Mouse (Mus musculus) mouse embryonic stem cell (cell line): ENCODE data around the gene Mrps5.

Source experiments
- in situ Hi-C, 2 experiments: fragments of 300-500 bp; cut with MboI; formaldehyde crosslinking; loops; 1 replicate in 1 of 2; 3 replicates in 1 of 2; pipeline ENCODE4 v1.14.3; 2019 to 2020; ENCODE audit warnings: low sequenced_read_pairs in 2 of 2, low pct_unique_long_range_greater_than_20kb in 1 of 2, mixed read lengths in 1 of 2; ENCODE audit not compliant: unreplicated experiment in 1 of 2

Gene Mrps5

DNA sequence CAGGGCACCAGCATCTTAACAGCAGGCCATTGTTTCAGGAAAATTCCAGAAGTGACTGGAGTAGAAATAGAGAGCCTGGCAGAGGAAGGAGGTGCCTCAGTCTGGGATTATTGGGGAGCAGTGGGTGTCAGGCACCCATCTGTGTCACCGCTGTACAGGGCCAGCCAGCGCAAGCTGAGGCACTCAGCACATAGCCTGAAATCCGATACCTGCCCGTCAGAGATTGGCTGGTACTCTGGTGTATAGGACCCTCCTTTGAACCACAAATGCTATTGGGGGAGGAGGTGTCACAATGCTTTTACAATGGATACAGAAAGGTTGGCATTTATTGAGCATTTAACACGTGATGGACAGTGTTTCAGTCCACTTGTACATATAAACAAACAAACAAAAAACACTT, 22.0 kb downstream of the Mrps5 start:
- in situ Hi-C loops, result no loop called here

DNA sequence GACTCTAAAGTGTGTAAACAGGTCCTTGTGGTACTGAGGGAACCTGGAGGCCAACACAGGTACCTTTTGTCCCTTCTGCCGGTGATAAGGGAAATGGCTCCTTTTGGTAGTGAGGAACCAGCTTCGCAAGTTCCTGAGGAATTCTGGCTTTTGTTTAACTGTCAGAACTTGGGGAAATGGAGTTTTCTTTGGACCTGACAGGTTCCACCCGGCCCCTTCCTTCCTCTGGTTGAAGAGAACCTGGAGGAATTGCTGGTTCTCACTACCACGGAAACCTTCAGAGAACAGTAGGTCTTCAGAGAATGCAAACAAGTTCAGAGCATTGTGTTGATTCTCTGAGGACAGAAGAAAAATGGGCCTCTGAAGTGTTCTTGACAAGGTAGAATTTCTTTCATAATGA, 24.4 kb downstream of the Mrps5 start:
- in situ Hi-C loops, result no loop called here

DNA sequence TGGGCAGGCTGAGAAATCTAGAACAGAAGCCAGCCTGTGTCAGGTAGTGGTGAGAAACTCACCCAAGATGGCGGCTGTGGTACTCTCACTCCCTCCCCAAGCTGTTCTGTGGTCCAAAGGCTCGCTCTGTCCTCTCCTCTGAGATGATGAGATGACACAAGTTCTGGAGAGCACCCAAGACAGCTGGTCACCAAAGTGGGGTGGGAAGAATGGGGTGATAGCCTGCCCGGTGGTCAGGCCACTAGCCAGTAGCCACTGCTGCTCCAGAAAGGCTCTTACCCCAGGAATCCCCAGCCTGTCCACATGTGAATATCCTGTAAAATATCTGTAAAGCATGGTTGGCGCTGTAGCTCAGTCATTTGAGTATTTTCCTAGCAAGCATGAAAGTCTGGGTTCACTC, 25.3 kb downstream of the Mrps5 start:
- in situ Hi-C loops, result no loop called here

DNA sequence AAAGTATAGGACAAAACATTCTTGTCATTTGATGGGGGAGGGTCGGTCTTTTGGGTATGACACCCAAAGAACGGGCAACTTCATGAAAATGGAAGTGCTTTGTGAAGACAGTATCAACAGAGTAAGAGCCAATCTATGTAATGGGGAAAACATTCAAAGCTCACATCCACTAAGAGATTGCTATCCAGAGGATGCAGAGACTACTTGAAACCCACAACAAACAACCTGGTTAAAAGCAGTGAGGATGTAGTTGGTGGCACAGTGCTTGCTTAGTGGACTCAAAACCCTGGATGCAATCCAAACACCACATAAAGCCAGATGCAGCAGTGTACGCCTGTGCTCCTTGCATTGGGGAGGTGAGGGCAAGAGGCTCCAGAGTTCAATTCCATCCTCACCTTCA, 32.3 kb downstream of the Mrps5 start:
- in situ Hi-C loops, result no loop called here

DNA sequence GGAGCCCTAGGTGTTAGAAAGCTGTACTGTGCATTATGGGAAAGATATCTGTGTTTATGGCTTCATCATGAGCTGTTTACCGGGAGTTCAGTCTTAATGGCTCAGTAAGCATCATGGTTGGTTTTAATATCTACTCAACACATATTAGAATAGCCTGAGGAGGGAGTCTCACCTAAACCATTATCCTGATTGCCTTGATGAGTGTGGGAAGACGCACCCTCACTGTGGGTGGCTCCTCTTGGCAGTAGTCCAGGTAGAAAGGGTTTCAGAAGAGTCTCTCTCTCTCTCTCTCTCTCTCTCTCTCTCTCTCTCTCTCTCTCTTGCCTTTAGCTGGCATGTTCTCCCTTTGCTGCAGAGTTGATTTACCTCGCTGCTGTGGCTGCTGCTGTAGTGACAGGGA, 35.0 kb downstream of the Mrps5 start:
- in situ Hi-C loops, result no loop called here

DNA sequence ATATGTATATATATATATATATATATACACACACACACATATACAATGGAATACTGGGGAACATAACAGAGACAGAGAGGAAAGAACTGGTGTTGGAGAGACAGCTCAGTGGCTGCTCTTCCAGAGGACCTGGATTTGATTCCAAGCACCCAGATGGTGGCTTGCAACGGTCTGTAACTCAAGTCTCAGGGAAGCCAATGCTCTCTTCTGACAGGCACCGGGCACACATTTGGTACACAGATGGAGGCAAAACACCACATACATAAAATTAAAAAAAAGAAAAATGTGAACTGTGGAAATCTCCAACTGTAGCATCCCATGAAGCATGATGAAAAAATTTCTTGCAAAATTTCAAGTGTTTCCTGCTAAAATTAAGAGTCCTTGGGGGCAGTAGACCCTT, 37.8 kb downstream of the Mrps5 start:
- in situ Hi-C loops, result no loop called here

DNA sequence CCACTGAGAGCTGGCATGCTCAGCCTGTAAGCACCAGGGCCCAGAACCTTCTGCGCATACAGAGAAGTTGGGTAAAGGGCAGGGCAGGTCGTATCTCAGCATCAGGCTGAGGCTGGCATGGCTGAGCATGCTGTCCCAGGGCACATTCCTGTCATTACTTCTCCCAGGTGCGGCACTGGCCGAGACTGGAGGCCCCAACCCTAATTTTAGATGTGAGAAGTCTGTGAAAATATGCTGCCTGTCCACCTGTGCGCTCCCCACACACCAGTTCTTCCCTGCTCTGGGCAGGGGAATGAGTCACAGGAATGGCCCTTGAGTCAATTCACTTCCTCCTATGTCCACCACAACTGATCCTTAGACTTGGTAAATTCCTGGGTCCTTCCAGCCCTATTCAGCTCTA, 38.6 kb downstream of the Mrps5 start:
- in situ Hi-C loops, result no loop called here

DNA sequence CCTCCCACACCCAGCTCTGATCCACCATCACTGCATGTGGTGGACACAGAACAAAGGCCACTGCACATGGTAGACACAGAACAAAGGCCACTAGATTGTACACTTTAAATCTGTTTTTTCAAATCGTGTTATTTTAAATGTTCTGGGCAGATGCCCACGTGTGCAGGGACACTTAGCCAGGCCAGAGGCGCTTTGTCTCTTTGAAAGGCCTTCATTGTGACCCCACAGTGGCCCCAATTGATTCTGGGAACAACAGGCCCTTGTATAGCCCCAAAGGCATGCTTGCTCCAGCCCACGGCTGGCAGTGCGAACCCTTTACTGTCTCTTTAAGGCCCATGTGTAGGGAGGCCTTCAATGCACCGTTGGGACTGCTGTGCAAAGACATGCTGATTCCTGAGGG, 40.3 kb downstream of the Mrps5 start:
- in situ Hi-C loops, result no loop called here

DNA sequence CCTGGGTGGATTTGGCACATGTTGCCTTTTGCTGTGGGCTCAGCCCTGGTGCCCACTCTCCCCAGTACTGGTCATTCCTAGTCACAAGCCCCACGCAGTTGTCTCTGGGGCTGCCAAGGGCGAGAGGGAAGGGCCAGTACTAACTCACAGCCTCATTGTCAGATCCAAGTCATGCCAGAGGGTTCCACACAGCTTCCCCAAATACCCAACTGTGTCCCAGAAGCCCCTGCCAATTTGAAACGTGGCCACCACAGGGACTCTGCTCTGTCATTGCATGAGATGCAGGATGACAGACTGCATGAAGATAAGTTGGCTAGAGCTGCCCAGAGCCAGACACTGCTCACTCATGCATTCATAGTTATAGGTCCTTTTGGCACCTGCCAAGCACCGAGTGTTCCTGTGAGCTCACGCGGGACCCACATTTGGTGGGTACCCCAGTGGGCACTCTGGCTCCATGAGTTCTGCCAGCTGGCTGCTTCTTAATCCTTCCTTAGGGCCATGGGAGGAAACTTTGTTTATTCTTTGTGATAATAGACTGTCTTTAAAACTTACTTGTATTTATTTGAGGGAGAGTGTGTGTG, 41.1 kb downstream of the Mrps5 start:
- in situ Hi-C loops, result no loop called here

DNA sequence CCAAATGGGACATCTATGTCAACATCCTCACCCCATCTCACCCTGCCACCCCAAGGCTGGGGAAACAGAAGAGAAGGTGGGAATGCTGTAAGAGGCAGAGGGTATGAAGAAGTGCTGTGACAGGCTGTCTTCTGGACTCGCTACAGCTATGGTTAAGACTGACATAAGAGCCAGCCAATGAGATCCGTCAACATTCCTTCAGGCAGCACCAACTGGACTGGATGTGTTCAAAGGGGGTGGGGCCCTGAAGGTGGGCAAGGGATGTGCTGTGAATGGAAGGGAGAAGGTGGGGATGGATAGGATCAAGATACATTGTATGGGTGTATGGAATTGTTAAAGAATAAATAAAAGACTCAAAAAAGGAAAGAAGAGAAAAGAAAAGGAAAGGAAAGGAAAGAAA, 45.6 kb downstream of the Mrps5 start:
- in situ Hi-C loops, result no loop called here

DNA sequence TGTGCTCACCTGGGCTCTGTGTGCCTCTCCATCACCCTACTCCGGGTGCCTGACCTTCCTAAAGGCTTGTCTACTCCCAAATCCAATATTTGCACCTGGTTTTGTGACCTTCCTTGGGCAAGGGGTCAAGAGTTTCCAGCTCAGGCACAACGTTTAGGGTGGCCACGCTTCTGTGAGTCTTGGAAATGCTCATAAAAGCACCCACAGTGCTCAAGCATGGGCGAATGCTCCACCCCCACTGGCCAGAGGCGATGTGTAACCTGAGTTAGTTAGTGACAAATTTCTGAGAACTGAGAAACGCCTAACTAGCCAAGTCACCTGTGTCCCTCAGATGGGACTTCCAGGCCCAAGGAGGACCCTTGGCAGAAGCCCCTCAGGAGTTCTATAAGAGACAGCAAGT, 48.6 kb downstream of the Mrps5 start:
- in situ Hi-C loops, result no loop called here

DNA sequence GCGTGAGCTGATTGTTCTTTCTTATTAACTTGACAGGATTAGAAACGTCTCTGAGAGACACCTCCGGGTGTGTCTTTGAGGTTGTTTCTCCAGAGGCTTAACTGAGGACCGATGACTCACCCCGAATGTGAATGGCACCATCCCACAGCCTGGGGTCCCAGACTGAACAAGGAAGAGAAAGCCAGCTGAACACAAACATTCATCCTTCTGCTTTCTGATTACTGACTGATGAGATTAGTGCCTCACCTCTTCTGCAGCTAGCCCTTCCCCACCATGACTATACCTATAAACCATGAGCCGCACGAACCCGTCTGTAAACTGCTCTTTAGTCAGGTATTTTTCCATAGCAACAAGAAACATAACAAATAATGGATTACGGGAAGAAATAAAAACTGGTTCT, 52.0 kb downstream of the Mrps5 start:
- in situ Hi-C loops, result no loop called here

DNA sequence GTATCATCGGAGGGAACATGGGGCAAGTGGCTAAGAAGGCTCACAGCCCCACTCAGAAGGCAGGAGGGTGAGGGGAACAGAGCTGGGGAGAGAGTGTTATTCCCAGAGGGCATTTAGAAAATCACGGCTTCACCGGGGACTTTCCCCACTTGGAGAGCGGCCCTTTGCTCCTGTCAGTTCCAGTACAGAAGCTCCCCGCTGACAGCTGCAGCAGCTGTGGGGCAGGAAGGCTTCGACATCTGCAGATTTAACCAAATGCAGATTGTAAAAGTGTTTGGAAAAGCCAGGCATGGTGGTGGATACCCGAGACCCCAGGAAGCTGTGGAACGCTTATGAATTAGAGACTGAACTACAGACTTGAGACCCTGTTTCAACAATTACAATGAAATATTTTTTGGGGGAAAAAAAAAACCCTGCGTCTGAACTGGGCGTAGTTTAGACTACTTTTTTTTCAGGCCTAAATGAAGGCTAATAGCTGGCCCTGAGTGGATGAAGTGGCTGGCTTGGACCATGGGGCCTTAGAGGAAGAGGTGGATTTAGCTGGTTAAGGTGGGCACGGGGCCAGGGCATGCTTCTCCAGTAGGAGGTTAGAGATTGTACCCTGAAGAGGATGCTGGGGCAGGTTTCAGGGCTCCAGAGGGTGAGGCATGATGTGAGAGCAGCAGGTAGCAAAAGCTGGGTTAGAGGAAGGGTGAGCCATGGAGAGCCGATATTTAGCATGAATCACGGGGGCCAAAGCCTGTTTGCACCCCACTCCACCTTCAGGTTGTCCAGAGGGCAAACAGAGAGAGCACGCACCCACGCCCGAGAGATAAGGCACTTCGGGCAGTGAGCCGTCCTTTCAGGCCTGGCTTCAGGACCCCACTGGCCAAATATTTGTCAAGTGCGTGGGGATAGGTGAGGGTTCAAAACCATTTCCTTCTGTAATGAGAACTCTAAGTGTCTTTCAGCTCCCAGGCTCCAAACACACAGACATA, 57.0 kb downstream of the Mrps5 start:
- in situ Hi-C loops, result no loop called here

DNA sequence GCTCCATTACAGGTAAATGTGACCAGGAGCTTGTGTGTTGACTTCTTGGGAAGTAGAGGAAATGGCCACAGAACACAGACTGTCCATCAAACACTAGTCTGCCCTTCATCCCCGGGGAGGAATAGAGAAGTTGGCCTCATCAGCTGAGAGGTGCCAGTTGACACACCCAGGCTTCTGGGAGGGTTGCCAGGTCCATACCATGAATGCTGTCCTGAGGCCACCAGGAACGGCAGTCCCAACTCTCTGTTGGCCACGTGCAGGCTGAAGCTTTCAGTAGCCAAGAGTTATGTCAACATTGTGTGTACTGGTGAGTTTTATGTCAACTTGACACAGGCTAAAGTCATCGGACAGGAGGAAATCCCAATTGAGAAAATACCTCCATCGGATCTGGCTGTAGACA, 59.9 kb downstream of the Mrps5 start:
- in situ Hi-C loops, result no loop called here

DNA sequence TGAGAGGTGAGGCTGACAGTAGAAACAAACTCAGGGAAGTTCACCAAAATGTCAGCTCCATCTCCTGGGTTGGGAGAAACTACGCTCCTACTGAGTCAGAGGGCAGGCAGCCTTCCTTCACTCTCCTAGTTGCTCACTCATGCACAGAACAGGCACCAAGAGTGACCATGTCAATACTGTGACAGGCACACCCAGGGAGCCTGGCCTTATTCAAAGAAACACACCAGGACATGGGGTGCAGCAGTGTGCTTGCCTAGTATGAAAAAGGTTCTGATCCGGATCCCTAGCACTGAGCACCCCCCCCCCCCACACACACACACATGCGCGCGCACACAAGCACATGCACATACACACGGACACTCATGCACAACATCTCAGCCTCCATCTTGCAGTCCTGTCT, 61.1 kb downstream of the Mrps5 start:
- in situ Hi-C loops, result no loop called here

DNA sequence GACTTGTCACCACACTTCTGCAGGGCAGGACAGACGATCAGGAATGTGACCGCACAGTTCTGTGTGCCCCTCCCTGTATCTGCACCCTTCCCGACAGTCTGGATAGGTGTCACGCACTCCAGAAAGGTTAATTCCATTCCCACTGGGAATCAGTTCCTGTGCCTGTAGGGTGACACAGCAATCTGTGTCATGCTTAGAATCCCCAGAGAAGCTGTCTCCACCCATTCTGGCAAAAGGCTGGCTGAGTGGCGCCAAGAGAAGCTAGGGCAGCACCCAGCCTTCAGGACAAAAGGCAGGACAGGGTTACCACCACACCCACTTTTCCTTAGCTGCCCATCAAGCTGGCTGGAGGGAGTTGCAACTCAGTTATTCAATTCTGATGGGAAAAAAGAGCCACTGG, 62.9 kb downstream of the Mrps5 start:
- in situ Hi-C loops, result no loop called here

DNA sequence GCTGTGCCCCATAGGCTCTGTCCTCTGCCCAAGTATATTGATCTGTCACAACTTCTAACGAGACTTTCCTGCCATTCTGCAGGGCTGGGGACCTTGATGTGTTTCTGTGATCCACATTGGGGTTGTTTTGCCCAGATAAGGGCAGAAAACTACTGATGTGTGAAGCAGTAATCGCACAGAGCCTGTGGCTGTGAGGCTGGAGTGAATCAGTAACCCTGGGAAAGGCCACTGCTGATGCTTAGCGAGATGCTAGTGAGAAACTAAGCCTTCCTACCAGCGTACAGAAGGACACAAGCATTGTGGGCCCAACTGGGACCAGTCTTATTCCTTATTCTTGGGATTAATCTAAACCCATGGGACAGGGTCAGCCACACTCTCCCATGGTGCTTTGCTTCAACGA, 64.6 kb downstream of the Mrps5 start:
- in situ Hi-C loops, result no loop called here

DNA sequence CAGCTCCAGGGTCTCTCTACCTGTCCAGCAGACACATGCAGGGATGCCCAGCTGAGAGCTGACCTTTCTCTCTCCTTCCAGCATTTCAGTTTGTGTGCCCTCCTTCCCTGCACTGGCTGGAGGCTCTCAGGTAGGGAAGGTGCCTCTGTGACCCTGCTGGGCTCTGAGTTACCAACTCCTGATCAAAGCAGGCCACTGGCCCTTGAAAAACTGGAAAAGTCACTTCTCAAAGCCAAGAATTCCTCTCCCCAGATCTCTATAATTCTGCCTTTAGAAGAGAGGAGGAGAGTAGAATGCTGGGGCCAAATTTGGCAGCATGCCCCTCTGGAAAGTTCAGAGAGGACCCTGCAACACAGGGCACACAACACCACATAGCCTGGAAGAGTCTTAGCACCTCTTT, 65.3 kb downstream of the Mrps5 start:
- in situ Hi-C loops, result no loop called here

DNA sequence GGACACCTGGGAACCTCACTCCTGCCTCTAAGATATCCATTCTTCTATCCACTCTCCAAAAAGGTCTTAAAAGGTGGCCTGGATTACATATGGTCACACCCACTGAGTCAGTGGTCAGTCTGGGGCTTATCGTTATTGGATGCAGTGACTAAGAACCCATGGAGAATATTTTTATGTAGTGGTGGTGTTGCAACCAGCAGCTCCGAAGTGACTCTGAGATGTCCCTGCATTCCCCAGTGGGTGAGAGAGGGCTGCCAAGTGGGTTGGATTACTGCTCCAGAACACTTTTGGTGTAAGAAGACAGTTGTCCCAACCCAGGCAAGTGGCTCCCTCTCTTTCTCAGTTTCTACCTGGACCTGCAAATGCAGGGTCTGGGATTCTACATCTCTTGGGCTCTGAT, 65.8 kb downstream of the Mrps5 start:
- in situ Hi-C loops, result no loop called here

DNA sequence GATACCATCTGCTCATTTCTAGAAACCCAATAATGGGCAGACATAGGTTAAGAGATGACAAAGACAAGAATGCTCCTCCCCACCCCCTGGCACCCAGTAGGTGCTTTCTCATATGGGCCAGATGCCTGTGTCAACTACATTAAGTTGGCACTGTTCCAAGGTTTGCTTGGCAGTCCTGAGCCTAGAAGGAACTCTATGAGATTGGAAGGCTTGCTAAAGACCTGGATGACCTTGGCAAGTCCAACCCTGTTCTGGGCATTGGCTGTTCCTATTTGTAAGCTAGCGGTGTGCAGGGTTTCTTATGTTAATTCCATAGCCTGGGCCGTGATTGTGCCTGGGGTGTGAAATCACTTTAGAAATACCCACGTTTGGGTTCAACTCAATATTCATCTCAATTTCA, 67.8 kb downstream of the Mrps5 start:
- in situ Hi-C loops, result no loop called here
